Mouse (Mus musculus): Measurements from ENCODE around the gene Rheb. TPM values are rescaled to one million over a fixed set of nuclear protein-coding genes. Genes with fewer than 3 reads are reported as not detected.
"Not testable (repeated sequence)": the region's sequence is repeated elsewhere in the genome, so short reads cannot be mapped to it uniquely, and the experiment has no call there.

Gene Rheb
- total RNA-seq (2021), result 68.6 and 76.1 TPM in 2 replicates
- long read RNA-seq, experiment 1, transcript Rheb-201 (8 exons, 1,784 nt), result major isoform, 222 of 238 reads
- long read RNA-seq, experiment 1, partial matches to known transcripts, result 1 of 238 reads
- long read RNA-seq, experiment 1, other reads (novel, unspliced or antisense), result 15 of 238 reads
- long read RNA-seq, experiment 2, transcript Rheb-201 (8 exons, 1,784 nt), result major isoform, 158 of 167 reads
- long read RNA-seq, experiment 2, partial matches to known transcripts, result 2 of 167 reads
- long read RNA-seq, experiment 2, other reads (novel, unspliced or antisense), result 7 of 167 reads

DNA sequence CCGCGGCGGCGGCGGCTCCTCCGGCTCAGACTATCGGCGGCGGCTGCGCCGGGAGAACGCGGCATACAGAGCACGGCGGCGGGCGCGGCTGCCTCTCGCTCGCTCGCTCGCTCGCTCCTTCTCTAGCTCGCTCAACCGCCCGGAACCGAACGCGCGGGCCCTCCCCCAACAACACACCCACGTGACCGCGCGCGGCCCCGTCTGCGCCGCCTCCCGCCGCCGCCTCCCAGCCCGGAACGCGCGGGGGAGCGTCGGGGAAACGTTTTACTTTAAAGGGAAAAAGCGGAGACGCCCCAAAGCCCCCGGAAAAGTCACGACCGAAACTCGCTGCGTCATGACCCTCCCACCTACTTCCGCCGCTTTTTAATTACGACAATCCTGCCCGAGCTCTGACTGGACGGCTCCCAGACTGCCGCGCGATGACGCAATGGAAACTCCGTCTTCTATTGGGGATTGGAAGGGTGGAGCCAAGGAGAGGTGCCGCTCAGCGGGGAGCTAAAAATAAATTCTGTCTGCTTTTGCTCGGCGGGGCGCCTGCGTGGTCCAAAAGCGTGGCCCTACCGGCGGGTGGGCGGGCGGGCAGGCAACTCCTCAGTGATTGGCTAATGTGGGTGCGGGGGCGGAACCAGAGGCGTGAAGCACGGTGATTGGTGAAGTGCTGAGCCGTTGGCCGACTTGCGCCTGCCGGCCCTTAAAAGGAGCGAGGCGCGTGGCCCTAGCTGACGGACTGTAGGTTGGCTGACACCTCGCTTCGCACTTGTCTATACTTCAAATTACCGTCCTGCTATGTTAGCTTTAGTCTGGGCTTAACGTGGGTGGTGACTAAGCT, at the start of gene Rheb:
Gene Rheb, minus strand, starts transcription at position 351 of the 829 bp plus-strand sequence.
- peak; percentile 99 for DNase-seq

DNA sequence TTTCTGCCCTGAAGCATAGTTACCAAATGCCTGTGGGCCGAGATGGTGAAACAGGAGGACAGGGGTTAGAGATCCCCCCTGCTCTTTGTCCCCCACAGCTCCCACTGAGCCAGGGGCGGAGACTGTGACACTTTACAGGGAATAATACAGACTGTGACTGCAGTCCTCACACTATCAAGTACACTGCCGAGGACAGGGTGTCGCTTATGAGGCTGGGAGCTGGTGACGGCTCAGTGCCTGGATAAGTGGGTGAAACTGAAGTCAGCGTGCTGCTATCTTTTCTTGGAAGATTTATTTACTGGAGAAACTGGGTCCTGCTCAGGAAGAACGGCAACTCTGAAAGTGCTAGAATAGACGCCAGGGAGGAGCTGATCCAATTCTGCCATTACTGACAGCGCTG, 47.4 kb upstream of the Rheb start:
- DNase-seq, result no peak

- DNase-seq, result no peak
Observed at GRCm38 (mm10) chr5:24888874-24889591, 46.6 kb upstream of the Rheb start.

GRCm38 (mm10) chr5:24887271-24887670, 44.8 kb upstream of the Rheb start:
- DNase-seq, result no peak

- DNase-seq, result no peak
Observed at GRCm38 (mm10) chr5:24878713-24879112, 36.3 kb upstream of the Rheb start.

- peak; percentile 40 for DNase-seq
Observed at GRCm38 (mm10) chr5:24877836-24878624, 35.6 kb upstream of the Rheb start.

GRCm38 (mm10) chr5:24876653-24877052, 34.2 kb upstream of the Rheb start:
- no peak for DNase-seq

DNA sequence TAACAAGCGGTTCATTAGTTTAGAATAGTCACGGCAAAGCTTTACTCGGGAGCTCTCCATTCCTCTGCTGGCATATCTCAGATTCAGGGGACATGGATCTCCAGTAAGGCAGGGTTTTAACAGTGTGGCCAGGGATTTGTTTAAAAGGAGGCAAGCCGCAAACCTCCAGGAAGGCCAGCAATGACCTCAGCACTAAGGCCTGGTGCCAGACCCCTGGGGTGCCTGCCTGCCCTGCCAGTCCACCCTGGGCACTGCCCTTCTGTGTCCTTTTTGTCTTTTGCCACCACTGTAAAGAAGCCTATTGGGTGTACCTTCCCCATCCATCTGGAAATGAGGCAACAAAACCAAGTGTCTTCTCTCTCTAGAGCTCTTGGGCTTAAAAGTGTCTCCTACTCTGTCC, 31.7 kb upstream of the Rheb start:
- DNase-seq, result no peak

GRCm38 (mm10) chr5:24873221-24873620, 30.8 kb upstream of the Rheb start:
- no peak for DNase-seq

- DNase-seq, result peak; percentile 77
Observed at GRCm38 (mm10) chr5:24871276-24871675, 28.9 kb upstream of the Rheb start.

GRCm38 (mm10) chr5:24869796-24870289, 27.4 kb upstream of the Rheb start:
- DNase-seq, result no peak

- no peak for DNase-seq
Observed at GRCm38 (mm10) chr5:24863804-24864203, 21.4 kb upstream of the Rheb start.

GRCm38 (mm10) chr5:24861449-24861930, 19.1 kb upstream of the Rheb start:
- no peak for DNase-seq

DNA sequence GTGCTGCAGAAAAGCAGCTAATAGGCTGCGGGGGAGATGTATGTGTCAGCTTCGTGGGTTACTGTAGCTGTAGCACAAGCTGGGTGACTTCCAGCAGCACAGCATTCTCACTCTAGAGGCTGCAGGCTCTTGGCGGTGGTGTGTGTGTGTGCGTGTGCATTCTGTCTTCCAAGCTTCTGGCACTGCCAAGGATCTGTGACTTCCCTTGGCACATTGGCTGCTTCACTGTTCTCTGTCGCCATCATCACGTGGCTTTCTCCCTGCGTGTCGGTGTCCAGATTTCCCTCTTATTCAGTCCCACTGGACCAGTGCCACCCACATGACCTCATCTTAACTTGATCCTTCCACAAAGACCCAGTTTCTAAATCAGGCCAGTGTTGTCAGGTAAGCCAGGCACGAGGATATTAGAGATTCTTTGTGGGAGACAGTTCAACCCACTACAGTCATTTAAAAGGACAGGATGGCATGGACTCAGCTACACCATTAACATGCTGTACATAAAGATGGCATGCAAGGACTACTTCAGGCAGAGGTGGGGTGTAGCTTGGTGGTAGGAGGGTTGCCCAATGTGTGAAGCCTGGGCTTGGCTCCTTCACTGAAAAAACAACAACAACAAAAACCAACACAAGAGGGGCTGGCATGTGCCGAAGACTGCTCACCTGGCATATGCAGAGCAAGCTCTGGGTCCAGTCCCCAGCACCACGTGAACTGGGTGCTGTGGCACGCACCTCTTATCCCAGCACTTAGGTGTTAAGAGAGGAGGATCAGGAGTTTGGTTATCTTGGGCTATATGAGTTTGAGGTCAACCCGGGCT, 18.4 kb upstream of the Rheb start:
- peak; percentile 80 for DNase-seq

DNA sequence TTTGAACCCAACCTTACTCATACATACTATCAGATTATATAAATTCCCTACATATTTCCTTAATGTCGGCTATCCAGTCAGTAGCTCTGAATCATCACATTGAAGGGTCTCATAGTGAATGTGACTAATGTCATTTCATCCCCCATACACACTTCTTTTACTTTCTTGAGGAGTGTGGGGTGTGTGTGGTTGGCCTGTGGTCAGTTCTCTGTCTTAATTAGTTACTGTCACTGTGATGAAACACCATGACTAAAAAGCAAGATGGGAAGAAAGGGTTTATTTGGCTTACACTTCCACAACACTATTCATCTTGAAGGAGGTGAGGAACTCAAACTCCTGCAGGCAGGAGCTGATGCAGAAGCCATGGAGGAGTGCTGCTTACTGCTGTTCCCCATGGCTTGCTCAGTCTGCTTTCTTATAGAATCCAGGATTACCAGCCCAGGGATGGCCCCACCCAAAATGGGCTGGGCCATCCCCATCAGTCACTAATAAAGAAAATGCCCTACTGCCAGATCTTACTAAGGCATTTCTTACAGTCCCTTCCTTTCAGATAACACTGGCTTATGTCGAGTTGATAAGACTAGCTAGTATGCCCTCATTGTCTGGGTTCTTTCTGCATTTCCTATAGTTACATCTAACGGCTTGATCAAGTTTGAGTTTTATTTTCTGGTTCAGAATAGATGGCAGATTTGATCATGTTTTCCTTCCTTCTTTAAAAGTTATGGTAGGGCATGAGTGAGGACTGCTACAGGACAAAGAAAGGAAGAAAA, 17.5 kb upstream of the Rheb start:
- DNase-seq, result no peak

DNA sequence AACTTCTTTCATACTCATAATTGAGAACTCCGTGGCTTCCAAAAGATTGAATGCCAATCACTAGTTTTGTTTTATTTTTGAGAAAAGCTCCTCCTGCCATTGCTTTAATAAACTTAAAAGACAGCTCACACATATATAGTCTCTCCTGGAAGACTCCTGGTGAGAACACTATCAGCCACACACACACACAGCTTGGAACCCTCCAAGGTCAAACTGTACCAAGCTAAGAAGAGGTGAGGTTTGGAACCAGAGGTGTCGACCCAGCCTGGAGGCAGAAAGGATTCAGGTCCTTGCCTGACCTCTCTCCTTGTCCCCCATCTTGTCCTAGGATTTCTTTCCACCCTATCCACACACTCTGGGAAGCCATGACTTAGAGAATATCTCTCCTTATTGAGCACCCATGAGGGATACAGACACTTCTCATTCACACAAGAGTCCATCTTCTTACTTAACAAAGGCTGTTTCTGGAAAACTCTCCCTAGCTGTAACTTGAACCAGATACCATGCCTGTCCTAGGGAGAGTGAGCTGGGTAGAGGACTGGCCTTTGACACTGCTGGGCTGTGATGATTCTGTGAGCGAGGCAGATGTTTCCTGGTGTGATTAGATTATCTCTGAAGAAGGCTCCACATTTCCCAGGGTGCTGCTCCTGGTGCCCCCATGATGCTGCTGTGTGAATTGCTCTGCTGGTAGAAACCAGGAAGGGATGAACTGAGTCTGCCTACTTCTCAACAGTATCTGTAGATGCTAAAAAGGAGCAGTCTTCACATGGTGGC, 12.6 kb upstream of the Rheb start:
- no peak for DNase-seq

DNA sequence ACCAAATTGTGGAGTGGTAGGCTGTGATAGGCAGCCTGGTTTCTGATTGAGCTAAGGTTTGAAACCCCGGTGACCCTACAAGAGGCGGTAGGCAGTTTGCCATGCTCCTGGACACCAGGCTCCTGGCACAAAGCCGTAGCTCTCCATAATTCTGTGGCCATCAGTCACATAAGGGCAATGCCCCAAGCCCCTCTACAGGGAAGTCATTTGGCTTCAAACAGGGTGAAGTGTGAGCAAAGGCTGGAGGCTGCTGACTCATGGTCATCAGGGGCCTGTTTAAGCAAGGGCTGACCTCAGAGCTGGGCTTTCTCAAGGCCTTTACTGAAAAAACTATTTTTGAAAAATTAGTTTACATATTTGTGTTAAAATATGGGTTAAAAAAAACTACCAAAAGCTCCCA, 11.8 kb upstream of the Rheb start:
- peak; percentile 74 for DNase-seq

GRCm38 (mm10) chr5:24848261-24848660, 5.8 kb upstream of the Rheb start:
- not testable (repeated sequence) for DNase-seq

- DNase-seq, result no peak
Observed at GRCm38 (mm10) chr5:24843841-24844240, 1.4 kb upstream of the Rheb start.

Data from adrenal gland, postnatal 14 days (tissue).